Mouse (Mus musculus): ENCODE results near the gene Ppm1e. TPM values are rescaled to one million over a fixed set of nuclear protein-coding genes. Genes with fewer than 3 reads are reported as not detected.

Ppm1e gene
- polyA plus RNA-seq (2012; rRNA removed): 41.7 and 46.5 TPM in 2 replicates

DNA sequence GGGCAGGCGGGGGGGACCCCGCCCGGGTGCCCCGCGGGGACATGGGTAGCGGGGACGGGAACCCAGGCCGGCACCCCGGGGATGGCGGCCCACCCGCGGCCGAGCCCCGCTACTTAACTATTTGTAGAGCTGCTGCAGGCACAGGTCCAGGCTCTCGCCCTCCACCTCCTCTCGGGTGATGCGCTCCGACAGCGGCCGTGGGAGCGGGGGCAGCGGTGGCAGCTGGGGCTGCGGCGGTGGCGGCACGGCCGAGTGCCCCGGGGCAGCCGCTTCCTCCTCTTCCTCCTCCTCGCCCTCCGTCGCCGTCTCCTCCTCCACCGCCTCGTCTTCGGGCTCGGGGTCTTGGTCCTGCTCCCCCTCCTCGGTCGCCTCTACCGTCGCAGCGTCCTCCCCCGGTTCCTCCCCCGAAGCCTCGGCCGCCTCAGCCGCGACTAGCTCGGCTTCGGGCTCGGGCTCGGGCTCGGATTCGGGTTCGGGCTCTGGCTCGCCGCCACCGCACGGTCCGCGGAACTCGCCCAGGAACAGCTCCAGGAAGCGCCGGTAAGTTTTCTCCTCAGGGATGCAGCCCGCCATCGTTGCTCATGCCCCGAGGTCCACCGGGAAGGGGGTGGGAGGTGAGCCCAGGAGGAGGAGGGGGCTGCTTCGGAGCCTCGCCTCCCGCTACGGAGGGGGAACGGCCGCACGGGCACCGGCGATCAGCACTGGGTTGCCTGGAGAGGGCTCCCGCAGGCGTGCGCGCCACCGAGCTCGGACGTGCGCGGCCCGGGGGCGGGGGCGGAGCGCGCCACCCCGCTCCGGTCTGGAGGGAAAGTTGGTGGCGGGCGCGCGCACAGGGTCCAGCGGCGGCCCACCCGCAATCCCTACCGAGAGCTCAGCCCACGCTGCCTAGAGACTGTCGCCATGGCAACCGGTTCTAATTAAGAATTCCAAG is at the start of gene Ppm1e:
Gene Ppm1e, minus strand, starts transcription at position 693 of the 931 bp plus-strand sequence.

DNA sequence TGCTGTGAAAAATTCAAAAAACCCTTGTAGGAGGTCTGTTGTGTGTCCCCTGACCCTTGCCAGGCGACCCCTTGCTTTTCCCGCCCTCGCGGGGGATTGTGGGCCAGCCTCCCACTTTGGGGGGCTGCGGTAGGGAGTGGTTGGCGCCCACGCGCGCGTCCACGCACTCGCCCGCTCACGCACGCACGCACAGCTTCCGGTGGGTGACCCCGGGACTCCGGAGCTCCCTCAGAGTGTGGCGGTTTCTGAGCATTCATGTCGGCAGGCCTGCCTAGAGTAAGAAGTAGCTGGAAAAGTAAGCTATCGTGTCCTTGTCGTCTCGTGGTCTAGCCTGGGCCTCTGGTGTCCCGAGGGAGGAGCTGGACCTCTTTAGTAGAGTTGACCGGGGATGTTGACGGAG is 46.1 kb upstream of the Ppm1e start, which contains the start of the genes Rad51c and Tex14:
Gene Rad51c, minus strand, starts transcription at position 79 of the 400 bp plus-strand sequence.
Gene Tex14, plus strand, starts transcription at position 190 of the 400 bp plus-strand sequence.

Other genes with a start within 250 kb of the Ppm1e start
- 50.2 and 58.8 TPM in 2 replicates for gene Ska2, start 249.8 kb downstream of the Ppm1e start, polyA plus RNA-seq (2012; rRNA removed)
- 45.9 and 51.7 TPM in 2 replicates for gene Trim37, start 231.9 kb downstream of the Ppm1e start, polyA plus RNA-seq (2012; rRNA removed)
- 6.9 and 7.5 TPM in 2 replicates for gene Rad51c, start 45.9 kb upstream of the Ppm1e start, polyA plus RNA-seq (2012; rRNA removed)
- gene Tex14, start 46.0 kb upstream of the Ppm1e start, polyA plus RNA-seq (2012; rRNA removed): 0.31 and 1.3 TPM in 2 replicates
- gene Gm11492, start 207.6 kb upstream of the Ppm1e start, polyA plus RNA-seq (2012; rRNA removed): not detected in 2 replicates
- 17.9 and 22.9 TPM in 2 replicates for gene Sept4, start 209.9 kb upstream of the Ppm1e start, polyA plus RNA-seq (2012; rRNA removed)
- 61.5 and 66.5 TPM in 2 replicates for gene Mtmr4, start 233.1 kb upstream of the Ppm1e start, polyA plus RNA-seq (2012; rRNA removed)